Mouse (Mus musculus): ENCODE measurements around the gene Fkbp4. TPM values are rescaled to one million over a fixed set of nuclear protein-coding genes. Genes with fewer than 3 reads are reported as not detected.

Gene Fkbp4
- polyA plus RNA-seq, 1 experiment from 2014 or later, result 477 TPM

DNA sequence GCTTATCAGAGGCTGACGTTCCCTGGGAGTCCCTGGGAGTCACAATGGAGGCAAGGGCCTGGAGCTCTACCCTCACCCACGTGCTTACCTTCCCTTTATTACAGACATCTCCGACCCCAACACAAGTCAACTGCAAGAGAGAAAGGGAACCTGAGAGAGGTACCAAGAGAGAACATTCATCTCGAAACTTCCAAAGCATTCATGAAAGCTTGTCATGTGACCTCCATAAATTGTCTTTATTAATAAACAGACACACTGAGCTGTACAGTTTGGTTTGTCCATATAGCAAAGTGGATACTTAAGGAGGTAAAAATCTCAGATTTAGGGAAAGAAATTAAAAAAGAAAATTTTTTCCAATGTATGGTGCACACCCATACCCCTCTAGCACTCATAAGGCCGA is 22.3 kb downstream of the Fkbp4 start:
- Histone ChIP-seq H3K9me3 (no peaks in the 10 kb centered on the region), H3K36me3 (peaks cover 29% of the 10 kb centered on the region), H3K27ac (no peak overlapping the region), H3K4me3 (no peak overlapping the region), H3K4me2 (no peak overlapping the region), H3K9ac (no peak overlapping the region), H3K27me3 (no peaks in the 10 kb centered on the region), H3K4me1 (no peaks in the 10 kb centered on the region)
- ATAC-seq (ENCODE audit: borderline replicate concordance, extremely low read depth, low FRiP score, low TSS enrichment), result no peak
- 83% methylated on average over 5 of the region's 5 CpGs for WGBS

- 6% methylated on average over 3 of the region's 3 CpGs for WGBS
- Histone ChIP-seq H3K4me3 (no peak overlapping the region), H3K4me2 (no peak overlapping the region), H3K27ac (no peak overlapping the region), H3K9ac (no peak overlapping the region), H3K36me3 (peaks cover 62% of the 10 kb centered on the region), H3K27me3 (no peaks in the 10 kb centered on the region), H3K9me3 (no peaks in the 10 kb centered on the region), H3K4me1 (no peaks in the 10 kb centered on the region)
- ATAC-seq (ENCODE audit: borderline replicate concordance, extremely low read depth, low FRiP score, low TSS enrichment), result no peak
These were observed 27.4 kb downstream of the Fkbp4 start for GRCm38 (mm10) chr6:128411115-128411514.

DNA sequence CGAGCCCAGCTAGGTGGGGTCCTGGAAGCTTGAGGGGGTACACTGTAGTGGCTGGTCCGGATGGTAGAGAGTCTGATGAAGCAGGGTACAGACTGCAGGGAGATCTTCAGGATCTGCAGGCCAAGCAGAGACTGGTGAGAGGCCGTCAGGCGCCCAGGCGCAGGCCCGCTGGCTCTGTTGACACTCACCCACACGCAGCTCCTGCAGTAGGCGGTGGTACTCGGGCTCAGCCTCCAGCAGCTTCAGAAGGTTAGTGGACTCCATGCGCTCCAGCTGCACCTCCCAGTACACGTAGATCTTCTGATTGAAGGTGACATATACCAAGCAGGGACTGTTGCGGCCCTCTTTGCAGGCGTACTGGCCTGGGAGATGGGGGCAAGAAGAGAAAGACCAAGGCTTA is 28.2 kb downstream of the Fkbp4 start:
- Histone ChIP-seq H3K4me3 (no peak overlapping the region), H3K4me2 (no peak overlapping the region), H3K9ac (no peak overlapping the region), H3K36me3 (peaks cover 62% of the 10 kb centered on the region), H3K9me3 (no peaks in the 10 kb centered on the region), H3K27me3 (no peaks in the 10 kb centered on the region), H3K4me1 (no peaks in the 10 kb centered on the region), H3K27ac (no peak overlapping the region)
- no peak for ATAC-seq (ENCODE audit: borderline replicate concordance, extremely low read depth, low FRiP score, low TSS enrichment)
- 94% methylated on average over 13 of the region's 13 CpGs for WGBS

DNA sequence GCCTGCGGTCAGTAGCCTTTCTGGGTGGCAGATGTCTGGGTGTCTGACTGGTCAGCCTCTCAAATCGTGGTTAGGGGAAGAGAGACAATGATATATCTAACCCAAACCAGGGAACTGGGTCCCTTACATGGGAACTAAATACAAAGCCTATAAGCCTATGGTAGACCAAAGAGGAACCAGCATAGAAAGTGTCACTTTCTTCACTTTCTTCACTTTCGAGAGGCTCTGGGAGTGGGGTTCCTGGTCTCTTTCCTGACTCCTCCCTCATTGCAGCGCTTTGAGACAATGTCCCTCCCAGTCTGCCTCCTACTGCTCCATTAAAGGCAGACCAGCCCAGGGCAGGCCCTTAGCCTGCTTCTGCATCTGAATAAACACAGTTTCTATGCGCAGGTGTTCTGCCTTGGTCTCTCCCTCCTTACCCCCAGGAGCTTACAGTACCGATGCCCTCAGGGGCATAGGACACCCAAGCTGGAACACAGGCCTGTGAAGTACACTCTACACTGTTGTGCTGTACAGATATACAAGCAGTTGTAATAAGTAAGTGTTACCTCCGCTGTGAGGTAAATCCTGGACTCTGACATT is 29.8 kb downstream of the Fkbp4 start:
- 84% methylated on average over 7 of the region's 7 CpGs for WGBS
- H3K36me3 ChIP-seq, result peaks cover 58% of the 10 kb centered on the region
- ATAC-seq (ENCODE audit: borderline replicate concordance, extremely low read depth, low FRiP score, low TSS enrichment), result no peak

GRCm38 (mm10) chr6:128404708-128405107 is 33.8 kb downstream of the Fkbp4 start:
- peaks cover 23% of the 10 kb centered on the region; the same call in 1 of the 2 replicates for H3K36me3 ChIP-seq
- no peak for ATAC-seq (ENCODE audit: borderline replicate concordance, extremely low read depth, low FRiP score, low TSS enrichment)
- WGBS, result 54% methylated on average over 5 of the region's 5 CpGs
- H3K4me1 ChIP-seq, result peaks cover 8% of the 10 kb centered on the region
- H3K9ac ChIP-seq, result no peak overlapping the region
- H3K27ac ChIP-seq, result no peak overlapping the region
- H3K27me3 ChIP-seq, result no peaks in the 10 kb centered on the region
- H3K4me3 ChIP-seq, result no peak overlapping the region
- no peak overlapping the region for H3K4me2 ChIP-seq
- H3K9me3 ChIP-seq, result no peaks in the 10 kb centered on the region

More for the DNA sequence above, 29.8 kb downstream of the Fkbp4 start:
- H3K4me2 ChIP-seq, result no peak overlapping the region
- no peak overlapping the region for H3K9ac ChIP-seq
- no peak overlapping the region for H3K27ac ChIP-seq
- H3K9me3 ChIP-seq, result no peaks in the 10 kb centered on the region
- H3K4me3 ChIP-seq, result no peak overlapping the region
- no peaks in the 10 kb centered on the region for H3K27me3 ChIP-seq
- no peaks in the 10 kb centered on the region for H3K4me1 ChIP-seq

DNA sequence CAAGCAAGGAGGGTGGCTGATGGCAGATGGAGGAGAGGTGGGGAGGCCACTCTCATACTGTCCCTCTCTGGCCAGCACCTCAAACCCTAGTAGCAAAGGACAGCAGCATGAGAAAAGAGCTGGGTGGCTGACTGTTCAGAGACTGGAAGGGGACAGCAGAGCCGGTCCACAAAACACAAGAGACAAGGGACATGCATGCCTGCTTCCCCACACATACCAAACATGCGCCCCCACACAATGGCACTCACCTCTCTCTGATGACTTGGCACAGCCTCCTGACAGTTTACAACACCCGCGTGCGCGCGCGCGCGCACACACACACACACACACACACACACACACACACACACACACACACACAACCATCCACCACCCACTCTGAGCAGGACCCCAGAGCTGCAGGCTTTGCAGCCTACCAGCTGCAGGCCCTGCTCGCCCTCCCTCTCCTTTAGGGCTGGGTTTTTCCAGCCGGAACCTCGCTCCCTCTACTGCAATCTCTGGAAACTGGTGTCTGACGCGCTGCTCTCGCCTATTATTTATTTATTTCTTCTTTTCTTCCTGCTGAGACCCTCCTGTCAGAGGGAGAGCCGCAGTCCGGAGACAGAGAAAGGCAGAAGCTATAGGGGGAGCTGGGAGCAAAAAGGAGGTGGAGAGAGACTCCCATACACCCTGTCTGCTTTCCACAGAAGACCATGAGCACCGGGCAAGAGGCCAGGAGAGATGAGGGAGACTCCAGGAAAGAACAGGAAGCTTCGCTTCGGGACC is 38.9 kb downstream of the Fkbp4 start:
- peak; percentile 77; the same call in 1 of the 2 replicates for ATAC-seq (ENCODE audit: borderline replicate concordance, extremely low read depth, low FRiP score, low TSS enrichment)

GRCm38 (mm10) chr6:128398996-128399395 is 39.5 kb downstream of the Fkbp4 start, which contains the start of gene Nrip2:
Nrip2 (plus strand) TSS chr6:128399296.
- ATAC-seq (ENCODE audit: borderline replicate concordance, extremely low read depth, low FRiP score, low TSS enrichment), result no peak
- 63% methylated on average over 3 of the region's 3 CpGs for WGBS
- Histone ChIP-seq H3K4me3 (peak within 1 kb of the TSS; percentile 26), H3K9me3 (no peaks in the 10 kb centered on the region), H3K9ac (0 out of 2 replicates have a peak within 1 kb of the TSS, but pooled peaks have one; percentile 4), H3K4me1 (peaks cover 13% of the 10 kb centered on the region), H3K4me2 (peak within 1 kb of the TSS; percentile 55), H3K27me3 (no peaks in the 10 kb centered on the region), H3K36me3 (no peaks in the 10 kb centered on the region), H3K27ac (no peak within 1 kb of the TSS)

More for the DNA sequence above, 38.9 kb downstream of the Fkbp4 start:
- Histone ChIP-seq H3K27me3 (no peaks in the 10 kb centered on the region), H3K36me3 (no peaks in the 10 kb centered on the region), H3K4me3 (peak overlapping the region; percentile 26), H3K4me2 (peak overlapping the region; percentile 55), H3K9ac (0 out of 2 replicates have a peak overlapping the region, but pooled peaks have one; percentile 4), H3K27ac (no peak overlapping the region), H3K9me3 (no peaks in the 10 kb centered on the region), H3K4me1 (peaks cover 13% of the 10 kb centered on the region)
- WGBS, result 38% methylated on average over 21 of the region's 21 CpGs

DNA sequence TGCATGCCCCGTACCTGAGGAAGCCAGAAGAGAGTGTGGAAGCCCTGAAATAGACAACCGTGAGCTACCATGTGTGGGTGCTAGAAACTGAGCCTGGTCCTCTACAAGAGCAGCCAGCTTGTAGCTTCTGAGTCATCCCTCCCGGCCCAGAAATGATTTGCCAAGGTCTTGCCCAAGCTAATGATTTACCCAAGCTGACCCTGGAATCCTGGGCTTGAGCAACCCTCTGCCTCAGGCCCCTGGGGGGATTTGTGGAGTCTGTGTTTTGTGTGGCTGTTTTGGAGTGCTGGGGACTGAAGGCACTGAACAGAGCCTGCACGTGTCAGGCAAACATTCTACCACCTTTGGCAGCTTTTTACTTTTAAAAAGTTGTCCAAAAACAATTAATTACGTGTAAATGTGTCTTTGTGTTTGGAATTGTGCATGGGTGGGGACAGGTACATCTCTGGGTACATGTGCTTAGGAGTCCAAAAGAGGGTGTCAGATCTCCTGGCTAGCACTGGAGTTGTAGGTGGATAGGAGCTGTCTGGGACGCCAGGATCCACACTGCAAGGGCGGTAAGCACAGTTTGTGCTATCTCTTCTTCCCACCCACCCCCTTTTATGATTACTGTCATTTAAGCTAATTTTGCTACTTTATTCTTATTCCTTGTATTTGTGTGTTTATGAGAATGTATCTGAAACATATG is 40.8 kb downstream of the Fkbp4 start:
- no peaks in the 10 kb centered on the region for H3K9me3 ChIP-seq
- no peaks in the 10 kb centered on the region for H3K27me3 ChIP-seq
- no peak overlapping the region for H3K27ac ChIP-seq
- peaks cover 13% of the 10 kb centered on the region for H3K4me1 ChIP-seq
- ATAC-seq (ENCODE audit: borderline replicate concordance, extremely low read depth, low FRiP score, low TSS enrichment), result no peak
- no peak overlapping the region for H3K9ac ChIP-seq
- no peak overlapping the region for H3K4me2 ChIP-seq
- H3K36me3 ChIP-seq, result no peaks in the 10 kb centered on the region
- H3K4me3 ChIP-seq, result no peak overlapping the region
- WGBS, result 70% methylated on average over 7 of the region's 7 CpGs

DNA sequence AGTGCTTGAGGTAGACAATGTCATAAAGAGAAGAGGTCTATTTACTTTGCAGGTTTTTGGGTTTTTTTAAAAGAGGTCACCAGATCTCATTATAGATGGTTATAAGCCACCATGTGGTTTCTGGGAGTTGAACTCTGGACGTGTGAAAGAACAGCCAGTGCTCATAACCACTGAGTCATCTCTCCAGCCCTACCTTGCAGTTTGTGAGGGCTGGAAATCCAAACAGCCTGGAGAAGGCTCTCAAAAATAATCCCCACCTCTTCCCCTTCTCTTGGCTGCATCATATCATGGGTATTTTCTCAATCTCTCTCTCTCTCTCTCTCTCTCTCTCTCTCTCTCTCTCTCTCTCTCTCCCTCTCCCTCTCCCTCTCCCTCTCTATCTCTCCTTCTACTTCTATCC is 47.8 kb downstream of the Fkbp4 start:
- no peak overlapping the region for H3K9ac ChIP-seq
- no peak for ATAC-seq (ENCODE audit: borderline replicate concordance, extremely low read depth, low FRiP score, low TSS enrichment)
- no peaks in the 10 kb centered on the region for H3K9me3 ChIP-seq
- H3K27me3 ChIP-seq, result no peaks in the 10 kb centered on the region
- H3K4me1 ChIP-seq, result no peaks in the 10 kb centered on the region
- no peaks in the 10 kb centered on the region for H3K36me3 ChIP-seq
- no peak overlapping the region for H3K4me3 ChIP-seq
- H3K4me2 ChIP-seq, result no peak overlapping the region
- H3K27ac ChIP-seq, result no peak overlapping the region
- WGBS, result 33% methylated on average over 1 of the region's 1 CpGs

DNA sequence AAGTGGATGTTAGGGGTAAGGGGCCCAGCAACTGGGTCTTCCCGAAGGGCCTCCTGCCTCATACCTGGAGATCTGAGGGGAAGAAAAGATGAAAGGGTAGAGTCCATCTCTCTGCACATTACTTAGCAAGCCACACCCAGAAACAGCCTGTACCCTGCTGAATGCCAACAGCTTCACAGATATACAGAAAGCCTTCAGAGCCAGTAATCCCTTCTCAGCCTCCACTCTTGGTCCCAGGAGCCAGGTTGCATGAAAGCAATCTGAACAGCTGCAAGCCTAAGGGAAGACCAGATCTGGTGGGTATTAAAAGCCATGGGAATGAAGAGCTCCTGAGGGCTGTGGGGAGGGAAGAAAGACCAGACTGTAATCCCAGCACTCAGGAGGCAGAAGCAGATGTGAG is 49.3 kb downstream of the Fkbp4 start:
- 94% methylated on average over 1 of the region's 1 CpGs for WGBS
- Histone ChIP-seq H3K27ac (no peak overlapping the region), H3K4me1 (no peaks in the 10 kb centered on the region), H3K9ac (no peak overlapping the region), H3K27me3 (no peaks in the 10 kb centered on the region), H3K4me3 (no peak overlapping the region), H3K9me3 (no peaks in the 10 kb centered on the region), H3K4me2 (no peak overlapping the region), H3K36me3 (no peaks in the 10 kb centered on the region)
- no peak for ATAC-seq (ENCODE audit: borderline replicate concordance, extremely low read depth, low FRiP score, low TSS enrichment)

DNA sequence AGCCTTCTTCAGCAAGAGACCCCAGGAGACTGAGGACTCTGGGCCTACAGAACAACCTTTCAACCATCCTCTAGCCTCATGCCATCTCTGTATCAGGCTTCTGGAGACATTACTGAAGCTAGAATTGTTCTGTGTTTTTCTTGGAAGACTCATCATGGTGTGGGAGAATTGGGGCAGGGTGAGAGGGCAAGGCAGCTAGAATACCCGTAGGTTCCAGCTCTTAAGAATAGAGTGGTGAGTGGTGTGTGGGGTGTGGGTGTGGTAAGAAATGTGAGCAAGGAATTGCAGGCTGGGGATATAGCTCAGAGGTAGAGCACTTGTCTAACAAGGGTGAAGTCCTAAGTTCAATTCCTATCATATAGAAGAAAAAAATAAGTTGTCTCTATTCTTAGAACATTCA is 53.5 kb downstream of the Fkbp4 start:
- Histone ChIP-seq H3K4me3 (no peak overlapping the region), H3K9ac (no peak overlapping the region), H3K4me1 (no peaks in the 10 kb centered on the region), H3K27me3 (no peaks in the 10 kb centered on the region), H3K36me3 (no peaks in the 10 kb centered on the region), H3K4me2 (no peak overlapping the region), H3K9me3 (no peaks in the 10 kb centered on the region), H3K27ac (no peak overlapping the region)
- 52% methylated on average over 1 of the region's 1 CpGs for WGBS
- no peak for ATAC-seq (ENCODE audit: borderline replicate concordance, extremely low read depth, low FRiP score, low TSS enrichment)

DNA sequence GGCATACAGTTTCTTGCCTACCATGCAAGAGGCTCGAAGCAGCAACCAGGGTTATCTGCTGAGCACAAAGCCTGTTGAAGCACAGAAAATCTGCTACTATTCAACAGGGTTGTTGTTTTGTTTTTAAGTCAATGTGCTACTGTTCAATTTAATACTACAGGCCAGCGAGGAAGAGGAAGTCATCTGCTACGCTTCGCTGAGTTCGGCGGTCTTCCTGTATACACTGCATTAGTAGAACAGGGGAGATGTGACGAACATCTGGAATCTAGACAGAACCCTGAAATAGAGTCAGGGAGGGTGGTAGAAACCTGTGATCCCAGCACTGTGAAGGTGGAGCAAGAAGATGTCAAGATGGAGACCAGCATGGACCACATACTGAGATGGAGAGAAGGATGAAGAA is 54.7 kb downstream of the Fkbp4 start:
- H3K4me1 ChIP-seq, result no peaks in the 10 kb centered on the region
- no peak overlapping the region for H3K4me2 ChIP-seq
- no peak overlapping the region for H3K9ac ChIP-seq
- no peak overlapping the region for H3K4me3 ChIP-seq
- H3K36me3 ChIP-seq, result no peaks in the 10 kb centered on the region
- WGBS, result 72% methylated on average over 7 of the region's 7 CpGs
- H3K27me3 ChIP-seq, result no peaks in the 10 kb centered on the region
- ATAC-seq (ENCODE audit: borderline replicate concordance, extremely low read depth, low FRiP score, low TSS enrichment), result no peak
- H3K27ac ChIP-seq, result no peak overlapping the region
- no peaks in the 10 kb centered on the region for H3K9me3 ChIP-seq

Data from lung, embryonic 15.5 days (tissue).